Mouse (Mus musculus): ENCODE results near the gene Zbtb49. TPM values are rescaled to one million over a fixed set of nuclear protein-coding genes. Genes with fewer than 3 reads are reported as not detected.

The Zbtb49 gene
- polyA plus RNA-seq, 1 experiment from 2014 or later, result 11.4 TPM

- Histone ChIP-seq H3K9ac (ENCODE audit: low read length) (no peak overlapping the region), H3K36me3 (ENCODE audit: control insufficient read depth, insufficient read depth, low read length) (peaks cover 5% of the 10 kb centered on the region), H3K27ac (ENCODE audit: low read length) (no peak overlapping the region), H3K27me3 (ENCODE audit: control insufficient read depth, insufficient read depth, low read length) (no peaks in the 10 kb centered on the region), H3K4me1 (ENCODE audit: control insufficient read depth, insufficient read depth, low read length) (no peaks in the 10 kb centered on the region), H3K4me2 (ENCODE audit: low read depth, low read length) (no peak overlapping the region), H3K4me3 (replicated peaks; ENCODE audit: low read length) (no peak overlapping the region), H3K9me3 (replicated peaks; ENCODE audit: control insufficient read depth, low read length) (no peaks in the 10 kb centered on the region)
- 86% methylated on average over 10 of the region's 10 CpGs for WGBS
- no peak for ATAC-seq (ENCODE audit: insufficient read depth, low FRiP score)
These were observed 67.8 kb downstream of the Zbtb49 start for GRCm38 (mm10) chr5:38152201-38153108.

- Histone ChIP-seq H3K4me2 (ENCODE audit: low read depth, low read length) (no peak overlapping the region), H3K27me3 (ENCODE audit: control insufficient read depth, insufficient read depth, low read length) (no peaks in the 10 kb centered on the region), H3K36me3 (ENCODE audit: control insufficient read depth, insufficient read depth, low read length) (peaks cover 5% of the 10 kb centered on the region), H3K27ac (ENCODE audit: low read length) (no peak overlapping the region), H3K4me1 (ENCODE audit: control insufficient read depth, insufficient read depth, low read length) (no peaks in the 10 kb centered on the region), H3K9ac (ENCODE audit: low read length) (no peak overlapping the region), H3K9me3 (replicated peaks; ENCODE audit: control insufficient read depth, low read length) (no peaks in the 10 kb centered on the region), H3K4me3 (replicated peaks; ENCODE audit: low read length) (no peak overlapping the region)
- ATAC-seq (ENCODE audit: insufficient read depth, low FRiP score), result no peak
- WGBS, result 59% methylated on average over 3 of the region's 3 CpGs
These were observed 69.0 kb downstream of the Zbtb49 start for GRCm38 (mm10) chr5:38151264-38151663.

GRCm38 (mm10) chr5:38146524-38146923 lies 73.7 kb downstream of the Zbtb49 start:
- Histone ChIP-seq H3K4me1 (ENCODE audit: control insufficient read depth, insufficient read depth, low read length) (no peaks in the 10 kb centered on the region), H3K4me2 (ENCODE audit: low read depth, low read length) (no peak overlapping the region), H3K9ac (ENCODE audit: low read length) (no peak overlapping the region), H3K9me3 (replicated peaks; ENCODE audit: control insufficient read depth, low read length) (no peaks in the 10 kb centered on the region), H3K27ac (ENCODE audit: low read length) (no peak overlapping the region), H3K27me3 (ENCODE audit: control insufficient read depth, insufficient read depth, low read length) (no peaks in the 10 kb centered on the region), H3K4me3 (replicated peaks; ENCODE audit: low read length) (no peak overlapping the region), H3K36me3 (ENCODE audit: control insufficient read depth, insufficient read depth, low read length) (peaks cover 5% of the 10 kb centered on the region; the same call in 1 of the 2 replicates)
- ATAC-seq (ENCODE audit: insufficient read depth, low FRiP score), result no peak
- WGBS, result 80% methylated on average over 6 of the region's 6 CpGs

DNA sequence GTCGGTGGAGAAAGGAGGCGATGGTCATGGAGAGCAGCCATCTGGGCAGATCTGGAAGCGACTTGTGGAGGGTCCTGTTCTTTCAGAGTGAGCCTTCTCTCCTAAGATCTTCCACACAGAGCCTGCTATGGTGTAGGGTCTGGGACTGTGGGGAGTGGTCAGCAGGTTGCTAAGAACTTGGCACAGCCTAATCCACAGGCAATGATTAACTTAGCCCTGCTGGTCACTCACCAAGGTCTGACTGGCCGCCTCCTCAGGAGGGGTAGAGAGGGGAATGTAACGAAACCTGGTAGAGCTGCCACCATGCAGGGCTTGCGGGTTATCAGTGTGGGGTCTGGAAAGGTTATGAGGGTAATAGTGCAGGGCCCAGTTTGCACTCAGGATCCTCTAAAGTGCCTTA lies 79.4 kb downstream of the Zbtb49 start:
- H3K4me3 ChIP-seq (replicated peaks; ENCODE audit: low read length), result no peak overlapping the region
- 79% methylated on average over 6 of the region's 6 CpGs for WGBS
- ATAC-seq (ENCODE audit: insufficient read depth, low FRiP score), result no peak

More for the DNA sequence above, 79.4 kb downstream of the Zbtb49 start:
- no peaks in the 10 kb centered on the region for H3K9me3 ChIP-seq (replicated peaks; ENCODE audit: control insufficient read depth, low read length)
- H3K27me3 ChIP-seq (ENCODE audit: control insufficient read depth, insufficient read depth, low read length), result no peaks in the 10 kb centered on the region
- no peak overlapping the region for H3K27ac ChIP-seq (ENCODE audit: low read length)
- no peak overlapping the region for H3K9ac ChIP-seq (ENCODE audit: low read length)
- no peak overlapping the region for H3K4me2 ChIP-seq (ENCODE audit: low read depth, low read length)
- H3K36me3 ChIP-seq (ENCODE audit: control insufficient read depth, insufficient read depth, low read length), result 0 out of 2 replicates have a peak, but pooled peaks cover 2% of the 10 kb centered on the region
- H3K4me1 ChIP-seq (ENCODE audit: control insufficient read depth, insufficient read depth, low read length), result no peaks in the 10 kb centered on the region

Other genes with a start within 250 kb of the Zbtb49 start
- gene Stx18, start 181.7 kb downstream of the Zbtb49 start, polyA plus RNA-seq (2015; fragmentation: Nextera tagmentation; extraction: Ambion mirVana), result 41.4 and 45.2 TPM in 2 replicates
- gene Nsg1, start 60.5 kb downstream of the Zbtb49 start, polyA plus RNA-seq (2015; fragmentation: Nextera tagmentation; extraction: Ambion mirVana), result 52.2 and 57.5 TPM in 2 replicates
- 68.1 and 78.5 TPM in 2 replicates for gene Lyar, start within 50 bp of the Zbtb49 start, polyA plus RNA-seq (2015; fragmentation: Nextera tagmentation; extraction: Ambion mirVana)
- 66.2 and 69.0 TPM in 2 replicates for gene Tmem128, start 39.7 kb upstream of the Zbtb49 start, polyA plus RNA-seq (2015; fragmentation: Nextera tagmentation; extraction: Ambion mirVana)
- not detected in 2 replicates for gene Otop1, start 55.5 kb upstream of the Zbtb49 start, polyA plus RNA-seq (2015; fragmentation: Nextera tagmentation; extraction: Ambion mirVana)
- not detected in 2 replicates for gene Drd5, start 98.9 kb upstream of the Zbtb49 start, polyA plus RNA-seq (2015; fragmentation: Nextera tagmentation; extraction: Ambion mirVana)

All from stomach, embryonic 16.5 days (tissue).